Mouse (Mus musculus): ENCODE data around the gene Runx1.

Runx1 gene

DNA sequence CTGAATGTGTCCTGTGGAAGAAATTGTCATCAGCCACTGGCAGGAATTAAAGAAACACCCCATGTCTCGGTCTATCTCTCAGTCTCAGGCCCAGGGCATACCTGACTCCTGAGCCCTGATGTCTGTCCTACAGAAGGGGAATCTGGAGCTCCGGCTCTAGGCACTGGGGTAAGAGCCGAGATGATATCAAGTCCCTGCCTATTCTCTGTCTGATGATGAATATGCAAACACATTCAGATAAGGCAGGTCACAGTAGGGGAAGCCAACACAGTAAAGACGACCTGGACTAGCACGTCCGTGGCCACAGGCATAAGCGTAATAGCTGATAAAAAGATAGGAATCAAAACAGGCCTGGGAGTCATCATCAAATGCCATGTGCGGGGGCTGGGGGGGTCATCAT lies 32.2 kb downstream of the Runx1 start:
- no peak for DNase-seq (ENCODE audit: low spot score in 2 of 2)

DNA sequence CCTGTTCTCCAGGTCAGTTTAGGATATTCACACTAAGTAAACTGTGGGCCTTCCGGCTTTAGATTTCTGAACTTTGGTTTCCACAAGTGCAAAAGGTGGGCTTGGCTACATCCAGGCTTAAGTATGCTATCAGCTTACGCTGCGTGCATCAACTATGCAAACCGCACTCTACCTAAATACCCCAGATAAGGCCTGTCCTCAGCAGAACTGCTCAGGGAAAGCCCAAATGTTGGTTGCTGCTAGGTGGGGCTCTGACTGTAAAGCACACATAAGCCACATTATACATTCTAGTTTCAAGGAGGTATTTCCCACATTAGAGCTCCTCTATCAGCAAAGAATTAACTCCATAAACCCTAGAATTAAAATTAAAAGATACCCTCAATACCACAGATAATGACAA lies 33.0 kb downstream of the Runx1 start:
- DNase-seq (ENCODE audit: low spot score in 2 of 2): no peak

DNA sequence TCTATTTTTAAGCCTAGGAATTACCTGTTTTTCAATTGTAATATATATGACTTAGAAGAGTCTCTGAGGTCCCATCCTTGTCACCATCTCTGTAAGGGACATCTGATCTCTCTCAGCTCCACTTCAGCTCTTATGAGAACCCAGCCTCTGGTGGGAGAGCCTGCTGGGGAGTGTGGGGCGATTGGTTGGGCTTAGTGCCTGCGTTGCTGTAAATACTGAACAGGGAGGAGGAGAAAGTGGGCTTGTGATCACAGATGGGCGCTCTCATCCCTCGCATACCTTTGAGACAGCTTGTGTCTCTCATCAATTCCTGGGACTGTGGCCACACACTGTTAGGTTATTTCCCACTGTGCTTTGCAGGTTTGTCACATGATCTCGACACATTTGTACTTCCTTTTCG lies 35.3 kb downstream of the Runx1 start:
- no peak for DNase-seq (ENCODE audit: low spot score in 2 of 2)

DNA sequence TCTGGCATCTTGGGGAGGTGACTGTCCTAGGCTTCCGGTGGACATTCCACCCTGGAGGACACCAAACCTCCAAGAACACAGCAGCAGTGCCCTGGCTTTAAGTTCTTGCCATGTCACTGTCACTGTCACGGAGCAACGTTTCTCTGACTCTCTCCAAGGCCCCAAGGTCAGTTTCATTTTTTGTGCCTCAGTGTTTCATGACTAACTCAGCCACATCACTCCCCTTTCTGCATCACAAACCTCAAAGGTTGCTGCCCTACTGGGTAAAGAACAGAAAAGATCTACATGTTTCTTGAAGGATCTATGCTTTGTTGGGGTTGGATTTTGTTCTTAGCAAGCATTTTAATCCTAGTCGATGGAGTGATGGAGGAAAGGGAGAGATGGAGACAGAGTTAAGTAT lies 36.1 kb downstream of the Runx1 start:
- no peak for DNase-seq (ENCODE audit: low spot score in 2 of 2)

DNA sequence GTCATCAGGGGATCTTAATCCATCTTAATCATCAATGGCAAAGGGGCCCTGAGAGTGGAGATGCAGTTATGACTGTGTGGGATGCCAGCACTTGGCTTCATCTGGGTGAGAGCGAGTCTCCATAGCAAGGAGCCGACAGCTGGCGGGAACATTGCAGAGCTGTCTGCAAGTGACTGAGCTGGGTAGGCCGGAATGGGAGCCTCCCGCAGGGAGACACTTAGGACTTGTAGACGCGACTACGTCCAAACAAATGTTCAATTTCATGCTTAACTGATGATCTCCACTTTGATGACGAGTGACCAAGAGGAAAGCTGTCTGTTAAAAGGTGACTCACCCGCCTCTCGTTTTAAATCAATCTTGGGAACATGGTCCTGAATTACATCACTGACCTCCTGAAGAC lies 37.5 kb downstream of the Runx1 start:
- no peak for DNase-seq (ENCODE audit: low spot score in 2 of 2)

DNA sequence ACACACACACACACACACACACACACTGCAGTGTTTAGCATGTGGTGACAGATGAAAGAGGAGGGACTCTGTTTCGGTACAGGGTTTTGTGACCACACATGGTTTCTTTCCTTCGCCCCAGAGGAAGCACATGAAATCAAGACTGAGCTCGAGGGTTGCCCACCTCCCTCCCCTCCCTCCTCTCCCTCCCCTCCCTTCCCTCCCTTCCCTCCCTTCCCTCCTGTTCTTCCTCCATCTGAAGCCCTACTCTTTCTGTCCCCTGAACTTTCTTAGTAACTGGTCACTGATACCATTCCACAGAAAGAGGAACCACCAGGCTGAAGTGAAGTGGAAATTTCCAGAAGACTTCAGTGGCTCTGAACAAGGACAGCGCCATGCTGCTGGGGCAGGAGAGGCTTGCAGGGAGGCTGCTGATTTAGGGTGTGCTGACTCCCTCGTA lies 39.0 kb downstream of the Runx1 start:
- no peak for DNase-seq (ENCODE audit: low spot score in 2 of 2)

DNA sequence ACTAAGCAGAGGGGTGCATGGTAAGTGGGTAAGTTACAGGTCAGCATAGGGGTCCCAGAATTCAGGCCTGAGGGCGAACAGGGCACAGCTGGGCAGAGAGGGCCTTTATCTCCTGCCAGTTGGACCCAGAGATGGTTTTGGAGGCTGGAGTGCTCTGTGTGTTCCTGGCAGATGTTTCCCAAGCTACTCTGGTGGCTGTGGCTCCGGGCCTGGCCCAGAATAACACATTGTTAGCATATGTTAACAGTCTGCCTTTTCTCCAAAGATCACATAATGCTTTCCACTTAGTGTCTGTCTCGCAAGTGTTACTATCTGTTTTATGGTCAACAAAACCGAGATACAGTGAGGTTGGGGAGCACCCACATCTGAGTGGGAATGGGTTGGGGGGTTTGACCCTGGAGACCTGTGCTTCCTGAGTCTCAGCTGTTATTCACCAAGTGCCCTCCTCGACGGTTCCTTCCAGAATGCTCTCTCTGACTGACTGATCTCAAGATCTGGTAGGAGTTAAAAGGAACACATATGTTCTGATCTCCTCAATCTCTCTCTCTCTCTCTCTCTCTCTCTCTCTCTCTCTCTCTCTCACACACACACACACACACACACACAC lies 39.6 kb downstream of the Runx1 start:
- DNase-seq (ENCODE audit: low spot score in 2 of 2): no peak

DNA sequence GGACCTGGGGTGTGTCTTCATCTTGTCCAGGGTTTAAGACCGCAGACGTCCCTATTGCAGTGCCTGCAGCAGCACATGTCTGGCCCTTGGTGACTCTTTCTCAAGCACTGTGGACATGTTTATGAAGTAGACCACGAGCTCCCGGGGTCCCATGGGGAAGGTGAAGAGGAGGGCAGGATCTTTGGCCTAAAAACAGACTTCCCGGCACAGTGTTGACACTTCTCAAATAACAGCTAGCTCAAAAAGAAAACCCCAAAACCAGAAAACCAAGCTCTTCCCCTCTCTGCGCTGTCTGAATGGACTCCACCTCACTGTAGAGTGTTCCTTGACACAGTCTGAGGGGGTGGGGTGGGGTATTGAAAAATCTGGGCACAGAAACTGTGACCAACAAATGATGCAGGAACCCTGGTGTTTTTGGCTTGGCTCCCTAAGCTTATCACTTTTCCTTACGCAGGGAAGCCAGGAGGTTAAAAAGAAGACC lies 42.3 kb downstream of the Runx1 start:
- DNase-seq (ENCODE audit: low spot score in 2 of 2): no peak

DNA sequence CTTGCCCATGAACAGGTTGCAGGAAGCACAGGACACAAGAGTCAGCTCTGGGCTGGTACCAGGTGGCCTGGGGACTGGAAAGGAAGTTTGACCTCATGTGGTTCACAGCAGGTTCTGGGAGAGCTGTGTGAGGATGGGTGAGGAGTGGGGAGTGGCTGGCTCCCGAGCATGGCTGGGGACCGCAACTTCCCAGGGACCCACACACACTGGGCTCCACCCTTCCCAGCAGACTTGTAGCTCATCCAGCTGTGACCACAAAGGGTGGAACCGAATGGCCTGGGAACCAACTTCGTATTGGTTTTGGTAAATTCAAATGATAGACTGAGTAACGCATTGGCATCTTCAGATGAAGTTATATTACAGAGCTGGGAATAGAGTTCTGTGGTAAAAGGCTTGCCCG lies 43.5 kb downstream of the Runx1 start:
- no peak for DNase-seq (ENCODE audit: low spot score in 2 of 2)

DNA sequence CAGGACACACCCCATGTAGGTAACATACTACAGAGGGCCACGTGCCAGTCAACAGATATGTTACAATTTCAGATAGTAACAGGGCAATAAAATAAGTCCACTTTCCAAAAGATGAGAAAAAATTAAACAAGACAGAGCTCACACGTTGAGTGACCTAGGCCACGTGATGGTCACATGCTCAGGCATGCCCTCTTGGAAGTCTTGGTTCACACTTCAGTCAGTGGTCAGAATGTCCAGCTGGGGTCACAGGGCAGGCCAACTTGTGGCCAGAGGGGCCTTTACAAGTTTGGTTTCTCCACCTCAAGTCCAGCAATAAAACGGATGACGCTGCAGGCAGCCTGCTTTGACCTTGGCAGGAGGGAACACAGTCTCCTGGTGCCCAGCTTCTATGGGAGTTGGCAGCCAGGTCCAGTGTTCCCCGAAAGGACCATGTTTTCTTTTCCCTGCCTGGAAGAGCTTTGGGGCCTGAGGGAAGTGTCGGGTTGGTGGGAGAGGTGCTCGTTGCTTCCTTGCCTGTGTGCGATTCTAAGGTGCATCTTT lies 46.0 kb downstream of the Runx1 start:
- DNase-seq (ENCODE audit: low spot score in 2 of 2): no peak

DNA sequence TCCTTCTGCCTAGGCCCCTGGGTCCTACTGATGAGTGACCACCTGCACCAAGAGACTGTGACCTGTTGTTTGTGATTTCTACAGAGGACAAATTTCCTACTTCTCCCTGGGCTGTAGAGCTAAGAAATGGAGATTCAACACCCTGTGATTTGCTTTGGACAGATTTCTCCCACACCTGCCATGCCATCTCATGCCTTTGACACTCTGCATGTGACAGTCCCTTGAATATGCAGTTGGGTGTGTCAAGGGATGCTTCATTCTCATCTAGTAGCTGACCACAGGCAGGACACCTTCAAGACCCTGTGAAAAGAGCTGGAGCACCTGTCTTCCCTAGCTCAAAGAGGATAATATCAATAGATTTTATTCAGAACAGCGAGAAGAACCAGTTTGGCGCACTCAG lies 46.8 kb downstream of the Runx1 start:
- DNase-seq (ENCODE audit: low spot score in 2 of 2): no peak

DNA sequence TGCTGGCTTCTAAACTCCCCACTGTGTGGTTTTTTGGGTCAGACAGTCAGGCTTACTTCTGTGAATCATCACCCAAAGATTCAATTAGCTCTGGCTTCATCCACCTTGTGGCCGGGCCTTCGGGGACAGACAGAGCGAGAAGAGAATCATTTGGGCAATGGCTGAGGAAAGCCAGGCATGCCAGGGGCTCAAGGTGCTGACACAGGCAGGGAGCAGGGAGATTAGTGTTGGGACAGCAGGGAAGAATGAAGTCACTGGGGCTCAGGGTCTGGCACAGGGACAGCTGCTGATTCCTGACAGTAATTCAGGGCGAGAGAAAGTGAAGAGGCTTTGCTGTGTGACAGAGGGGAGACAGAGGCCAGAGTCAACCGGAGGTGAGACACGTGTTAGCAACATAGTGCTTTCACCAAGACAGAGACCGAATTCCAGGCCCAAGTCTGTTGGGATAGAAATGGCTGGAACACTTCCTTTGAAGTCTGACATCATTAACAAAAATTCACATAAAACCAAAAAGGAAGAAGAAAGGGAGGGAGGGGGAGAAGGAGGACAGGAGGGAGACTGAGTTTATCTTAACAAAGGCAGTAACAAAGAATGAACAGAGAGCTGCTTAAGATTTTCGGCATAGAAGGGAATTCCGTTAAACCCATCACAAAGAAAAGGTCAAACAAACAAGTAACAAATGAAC lies 47.7 kb downstream of the Runx1 start:
- DNase-seq (ENCODE audit: low spot score in 2 of 2): no peak

DNA sequence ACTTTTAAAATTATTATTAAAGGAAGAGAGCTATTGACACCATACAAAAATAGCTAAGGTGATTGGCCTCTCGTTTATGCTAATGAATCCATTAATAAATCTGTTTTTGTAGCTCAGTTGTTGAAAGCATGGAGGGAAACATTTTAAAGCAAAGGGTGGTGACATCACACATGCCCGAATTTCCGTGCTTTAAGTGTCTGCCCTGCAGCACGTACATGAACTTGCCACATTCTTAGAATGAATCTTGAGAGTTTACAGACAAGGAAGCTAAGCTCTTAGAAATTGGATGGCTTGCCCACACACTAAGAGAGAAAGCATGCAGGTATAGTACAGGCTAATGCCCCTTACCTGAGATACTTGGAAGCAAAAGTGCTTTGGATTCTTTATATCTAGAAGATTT lies 58.1 kb downstream of the Runx1 start:
- DNase-seq (ENCODE audit: low spot score in 2 of 2): no peak

DNA sequence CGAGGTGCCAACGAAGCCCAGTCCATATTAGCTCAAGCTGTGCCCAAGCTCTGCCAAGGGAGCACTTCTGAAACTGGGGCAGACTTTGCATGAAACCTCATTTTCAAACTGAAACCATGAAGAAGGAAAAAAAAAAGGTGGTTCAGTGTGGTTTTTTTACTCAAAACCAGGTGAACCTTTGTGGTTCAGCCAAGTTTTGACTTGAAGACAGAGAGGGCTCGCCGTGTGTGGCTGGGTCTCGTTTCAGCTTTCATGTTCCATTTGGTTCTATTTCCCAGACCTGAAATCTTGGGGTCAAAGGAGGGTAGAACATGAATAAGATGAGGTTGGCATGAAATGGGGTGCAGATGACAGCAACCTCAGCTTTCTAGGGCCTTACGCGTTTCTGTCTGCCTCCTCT lies 58.5 kb downstream of the Runx1 start:
- DNase-seq (ENCODE audit: low spot score in 2 of 2): no peak

DNA sequence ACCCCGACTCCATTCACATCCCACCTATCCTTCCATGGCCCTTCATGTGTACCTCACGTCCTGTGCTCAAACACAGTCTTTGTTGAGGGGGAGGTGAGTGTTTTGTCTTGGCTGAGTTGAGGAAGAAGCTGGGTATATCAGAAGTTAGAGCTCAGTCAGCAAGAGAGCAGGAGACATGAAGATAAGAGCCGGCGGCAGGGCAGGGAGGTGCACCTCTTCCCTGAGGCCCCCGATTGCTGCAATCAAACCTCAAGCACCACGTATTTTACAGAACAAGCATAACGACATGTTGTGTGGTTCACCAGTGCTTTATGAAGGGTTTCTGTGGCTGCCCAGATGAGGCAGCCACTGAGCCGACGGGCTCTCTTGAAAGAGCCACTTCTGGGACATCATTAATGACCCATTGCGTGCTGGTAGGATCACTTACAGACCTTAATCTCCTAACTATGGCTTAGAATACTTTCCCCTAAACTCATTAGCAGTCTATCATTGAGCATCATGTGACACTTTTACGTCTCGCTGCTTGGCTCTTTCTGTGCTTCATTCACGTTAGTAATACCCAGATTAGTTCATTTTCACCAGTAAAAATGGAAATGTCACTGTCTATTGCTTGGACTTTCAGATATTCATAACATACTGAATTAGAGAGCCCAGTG lies 61.1 kb downstream of the Runx1 start:
- no peak for DNase-seq (ENCODE audit: low spot score in 2 of 2)

DNA sequence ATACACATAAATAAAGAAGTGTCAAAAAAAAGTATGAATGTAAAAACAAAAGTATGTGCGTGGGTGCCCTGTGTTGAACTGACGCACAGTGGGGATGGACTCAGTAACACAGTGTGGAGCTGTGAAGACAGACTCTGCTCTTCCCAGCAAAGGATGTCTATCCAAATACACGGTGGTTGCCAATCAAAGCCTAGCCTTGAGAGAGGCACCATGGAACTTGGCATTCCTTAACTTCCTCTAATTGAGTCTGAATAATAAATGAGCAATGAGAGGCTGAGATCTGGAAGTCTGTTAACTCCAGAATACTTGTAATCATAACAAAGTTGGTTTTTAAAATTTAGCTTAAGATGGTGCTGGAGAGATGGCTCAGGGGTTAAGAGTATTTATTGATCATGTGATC lies 62.3 kb downstream of the Runx1 start:
- DNase-seq (ENCODE audit: low spot score in 2 of 2): no peak

DNA sequence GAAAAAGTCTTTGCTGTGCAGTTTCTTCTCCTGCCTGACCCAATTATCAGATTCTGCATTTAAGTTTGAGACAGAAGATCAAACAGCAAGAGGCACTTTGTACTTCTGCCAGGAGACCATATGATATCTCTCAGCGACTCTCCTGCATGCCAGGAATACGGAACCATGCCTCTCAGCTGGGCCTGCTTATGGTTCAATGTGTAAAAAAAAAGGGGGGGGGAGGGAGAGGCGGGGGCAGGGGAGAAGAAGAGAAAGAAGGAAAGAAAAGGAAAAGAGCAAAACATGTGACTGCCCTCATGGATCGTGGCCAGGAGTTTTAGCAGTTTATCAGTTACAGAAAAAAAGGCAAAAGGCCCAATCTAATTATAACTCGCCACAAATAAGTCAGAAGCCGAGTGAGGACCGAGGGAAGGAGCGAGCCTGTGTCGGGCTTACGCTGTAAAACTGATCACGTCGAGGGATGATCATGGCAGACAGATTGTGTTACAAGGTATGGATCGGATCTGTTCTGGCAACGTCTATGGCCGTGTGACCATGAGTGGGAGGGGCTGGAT lies 63.9 kb downstream of the Runx1 start:
- DNase-seq (ENCODE audit: low spot score in 2 of 2): no peak

DNA sequence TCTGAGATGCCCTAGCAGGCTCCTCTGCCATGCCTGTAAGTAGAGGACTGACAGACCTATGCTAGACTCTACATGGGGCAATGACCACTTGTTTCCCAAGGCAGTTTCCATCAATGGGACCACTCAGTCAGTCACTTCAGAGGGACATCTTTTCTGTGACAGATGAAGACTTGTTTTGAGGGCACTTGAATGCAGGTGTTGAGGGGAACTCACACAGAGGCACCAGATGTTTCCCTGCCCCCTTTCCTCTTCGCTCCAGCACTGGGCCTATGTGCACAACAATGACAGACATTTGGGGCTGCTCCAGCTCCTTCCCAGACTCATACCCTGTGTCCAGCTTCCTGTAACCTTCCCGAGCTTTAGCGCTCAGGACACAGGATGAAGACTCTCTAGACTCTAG lies 65.9 kb downstream of the Runx1 start:
- DNase-seq (ENCODE audit: low spot score in 2 of 2): no peak

DNA sequence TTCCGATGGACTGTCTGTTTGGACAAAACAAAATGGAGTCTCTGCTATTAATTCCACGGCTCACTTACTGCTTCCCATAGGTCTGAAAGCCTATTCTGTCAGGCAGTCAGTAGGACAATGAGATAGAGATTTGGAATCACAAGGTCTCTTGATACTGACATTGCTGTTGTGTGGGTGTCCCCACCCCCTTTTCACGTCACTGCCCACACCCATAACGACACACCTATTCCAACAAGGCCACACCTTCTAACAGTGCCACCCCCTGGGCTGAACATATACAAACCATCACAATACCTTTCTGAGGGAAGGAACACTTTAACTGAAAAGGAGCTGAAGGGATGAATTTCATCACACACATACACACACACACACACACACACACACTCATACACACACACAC lies 68.4 kb downstream of the Runx1 start:
- no peak for DNase-seq (ENCODE audit: low spot score in 2 of 2)

DNA sequence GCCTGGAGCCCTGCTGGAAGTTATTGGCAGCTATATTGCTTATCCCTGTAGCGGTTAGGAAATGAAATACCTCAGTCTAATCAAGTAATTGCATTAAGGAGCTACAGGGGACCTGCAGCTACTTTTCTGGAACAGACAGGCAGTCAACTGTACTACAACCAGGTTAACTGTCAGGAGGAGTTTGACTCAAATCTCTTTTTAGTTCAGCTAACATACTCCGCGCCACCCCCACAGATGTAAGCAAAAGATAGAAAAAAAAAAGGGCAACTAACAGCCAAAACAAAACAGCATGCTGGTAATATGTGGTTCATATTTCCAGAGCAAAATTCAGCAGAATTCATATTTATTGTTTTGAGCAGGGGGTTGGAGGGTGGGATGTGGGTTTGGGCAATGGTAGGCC lies 72.0 kb downstream of the Runx1 start:
- no peak for DNase-seq (ENCODE audit: low spot score in 2 of 2)

DNA sequence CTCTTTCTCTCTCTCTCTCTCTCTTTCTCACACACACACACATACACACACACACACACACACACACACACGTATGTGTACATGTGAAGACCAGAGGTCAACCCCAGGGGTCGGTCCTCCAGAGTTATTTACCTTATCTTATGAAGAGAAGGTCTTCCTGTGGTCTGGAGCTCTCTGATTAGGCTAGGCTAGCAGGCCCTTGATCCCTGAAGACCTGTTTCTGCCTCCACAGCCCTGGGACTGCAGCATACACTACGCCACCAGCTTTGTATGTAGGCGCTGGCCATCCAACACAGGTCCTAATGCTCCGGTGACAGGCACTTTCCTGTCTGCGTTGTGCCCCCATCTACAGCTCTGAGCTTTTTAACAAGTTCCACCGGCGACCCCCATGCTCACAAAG lies 72.8 kb downstream of the Runx1 start:
- DNase-seq (ENCODE audit: low spot score in 2 of 2): no peak

DNA sequence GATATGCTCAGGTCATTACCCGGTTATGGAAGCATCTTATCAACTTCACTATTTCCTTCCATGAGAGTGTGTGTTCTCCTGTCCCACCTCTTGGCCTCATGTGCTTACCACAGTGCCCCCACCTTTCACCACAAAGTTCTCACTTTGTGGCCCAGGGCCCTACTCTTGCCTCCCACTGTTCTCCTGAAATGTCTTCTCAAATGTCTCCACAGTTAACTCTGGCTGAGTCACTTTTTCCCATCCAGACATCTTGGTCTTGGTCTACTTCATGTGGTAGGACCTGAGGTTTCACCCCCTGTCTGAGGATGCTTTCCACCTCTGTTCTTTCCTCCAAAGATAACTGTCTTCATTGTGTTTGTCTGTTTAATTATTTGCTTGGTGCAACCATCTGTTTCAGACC lies 77.7 kb downstream of the Runx1 start:
- no peak for DNase-seq (ENCODE audit: low spot score in 2 of 2)

DNA sequence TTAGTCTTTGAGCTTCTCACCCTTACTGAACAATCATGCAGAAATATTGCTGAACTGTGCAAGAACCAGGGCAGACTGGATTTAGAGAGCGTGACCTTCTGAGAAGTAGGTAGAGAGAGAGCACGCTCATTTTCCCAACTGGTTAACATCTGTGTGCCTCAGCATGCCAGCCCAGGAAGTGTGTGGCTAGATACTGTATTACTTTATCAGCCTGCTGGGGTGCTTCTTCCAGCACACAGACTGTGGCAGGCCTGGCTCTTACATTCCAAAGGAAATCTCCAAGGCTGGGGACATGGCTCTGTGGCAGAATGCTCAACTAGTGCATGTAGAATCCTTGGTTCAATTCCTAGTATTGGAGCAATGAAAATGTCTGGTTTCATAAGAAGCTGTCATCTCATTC lies 78.9 kb downstream of the Runx1 start:
- no peak for DNase-seq (ENCODE audit: low spot score in 2 of 2)
